Mouse (Mus musculus) G1E (cell line): ENCODE data around the gene Wwox. TPM values are rescaled to one million over a fixed set of nuclear protein-coding genes. Genes with fewer than 3 reads are reported as not detected.

Experiments used
- ATAC-seq: 2 replicates; pipeline ENCODE4 v1.8.0; 2016; ENCODE audit warnings: mild to moderate bottlenecking; ENCODE audit not compliant: insufficient number of reproducible peaks, poor library complexity, low FRiP score, severe bottlenecking; ENCODE audit errors: extremely low read depth
- DNase-seq: peaks from one replicate; pipeline ENCODE4 v3.0.0; 2012; ENCODE audit warnings: low spot score
- H3K27me3 ChIP-seq: 2 replicates; pipeline ENCODE4 v1.6.1; 2012; ENCODE audit warnings: mild to moderate bottlenecking, low read length, inconsistent platforms; ENCODE audit not compliant: insufficient read depth
- H3K36me3 ChIP-seq: replicated peaks from 2 replicates; pipeline ENCODE3; 2012; ENCODE audit warnings: mild to moderate bottlenecking, inconsistent platforms
- H3K4me1 ChIP-seq: 2 replicates; pipeline ENCODE4 v1.6.1; 2012; ENCODE audit warnings: low read depth, low read length, inconsistent platforms, mixed read lengths; ENCODE audit not compliant: insufficient read depth
- H3K4me3 ChIP-seq: 2 replicates; pipeline ENCODE4 v1.5.1; 2012; ENCODE audit warnings: low read depth, mild to moderate bottlenecking, inconsistent platforms, low read length, moderate library complexity, mixed read lengths
- H3K9me3 ChIP-seq: replicated peaks from 2 replicates; pipeline ENCODE4 v1.6.1; 2012; ENCODE audit warnings: inconsistent platforms
- CTCF ChIP-seq: IDR thresholded peaks from 2 replicates; pipeline ENCODE4 v1.5.1; 2012; ENCODE audit warnings: low read depth, low read length, inconsistent platforms, mixed read lengths
- GATA1 ChIP-seq: IDR thresholded peaks from 2 replicates; pipeline ENCODE4 v1.6.1; 2012; ENCODE audit warnings: borderline replicate concordance, low read length, inconsistent platforms, mixed read lengths
- GATA2 ChIP-seq: IDR thresholded peaks from 2 replicates; pipeline ENCODE4 v1.6.1; 2012; ENCODE audit warnings: low read depth, low read length, inconsistent platforms, borderline replicate concordance
- POLR2AphosphoS5 ChIP-seq: IDR thresholded peaks from 2 replicates; pipeline ENCODE4 v1.6.1; 2012; ENCODE audit warnings: low read depth, low read length, inconsistent platforms; ENCODE audit not compliant: insufficient replicate concordance
- TAL1 ChIP-seq: conservative IDR thresholded peaks from 2 replicates; pipeline ENCODE4 v1.6.1; 2012; ENCODE audit warnings: low read depth, low read length, inconsistent platforms, mixed read lengths
- polyA plus RNA-seq: library from polyadenylated mRNA; stranded (reverse); fragments of >175 nt; gene quantifications from 2 replicates; pipeline ENCODE4 v1.2.3, GENCODE M21; 2012
- total RNA-seq, 2 experiments: library from RNA; stranded (forward) in 1 of 2; stranded (reverse) in 1 of 2; fragments of 200-1000 nt in 1 of 2; fragments of >200 nt in 1 of 2; fragmentation: Nextera tagmentation in 1 of 2; gene quantifications; 2 replicates each; pipeline ENCODE4 v1.2.3; 2014 to 2017

The Wwox gene
- total and polyA plus RNA-seq, 3 experiments: 5.8 to 33.9 (median 7.2) TPM

GRCm38 (mm10) chr8:114657789-114658188 is 218.3 kb downstream of the Wwox start:
- DNase-seq (no peak), ATAC-seq (no peak)

GRCm38 (mm10) chr8:114658475-114658874 is 219.0 kb downstream of the Wwox start:
- no peaks in the 10 kb centered on the region for H3K4me1 ChIP-seq
- DNase-seq: no peak
- peaks cover 63% of the 10 kb centered on the region for H3K9me3 ChIP-seq
- no peak overlapping the region for H3K4me3 ChIP-seq
- ATAC-seq: no peak
- TF ChIP-seq TAL1 (no peak), GATA2 (no peak), CTCF (no peak), GATA1 (no peak), POLR2AphosphoS5 (no peak)
- H3K27me3 ChIP-seq: no peaks in the 10 kb centered on the region
- H3K36me3 ChIP-seq: no peaks in the 10 kb centered on the region

More at GRCm38 (mm10) chr8:114657789-114658188, 218.3 kb downstream of the Wwox start:
- H3K4me1 ChIP-seq: no peaks in the 10 kb centered on the region
- no peak overlapping the region for H3K4me3 ChIP-seq
- H3K27me3 ChIP-seq: no peaks in the 10 kb centered on the region
- no peaks in the 10 kb centered on the region for H3K36me3 ChIP-seq
- TF ChIP-seq POLR2AphosphoS5 (no peak), CTCF (no peak), GATA1 (no peak), GATA2 (no peak)
- H3K9me3 ChIP-seq: peaks cover 66% of the 10 kb centered on the region

GRCm38 (mm10) chr8:114663053-114663452 is 223.6 kb downstream of the Wwox start:
- TF ChIP-seq GATA2: no peak
- TF ChIP-seq CTCF: no peak
- no peak for TF ChIP-seq POLR2AphosphoS5
- TF ChIP-seq TAL1: no peak
- TF ChIP-seq GATA1: no peak
- Histone ChIP-seq H3K4me1 (no peaks in the 10 kb centered on the region), H3K36me3 (no peaks in the 10 kb centered on the region), H3K4me3 (no peak overlapping the region), H3K9me3 (peaks cover 56% of the 10 kb centered on the region), H3K27me3 (no peaks in the 10 kb centered on the region)
- ATAC-seq (no peak), DNase-seq (no peak)

- Histone ChIP-seq H3K9me3 (peaks cover 62% of the 10 kb centered on the region), H3K27me3 (no peaks in the 10 kb centered on the region), H3K4me1 (no peaks in the 10 kb centered on the region), H3K4me3 (no peak overlapping the region), H3K36me3 (no peaks in the 10 kb centered on the region)
- no peak for DNase-seq
- TF ChIP-seq GATA1: no peak
- no peak for TF ChIP-seq POLR2AphosphoS5
- no peak for TF ChIP-seq GATA2
- TF ChIP-seq CTCF: no peak
- TF ChIP-seq TAL1: no peak
- ATAC-seq: no peak
Observed at GRCm38 (mm10) chr8:114665521-114665920, 226.1 kb downstream of the Wwox start.

GRCm38 (mm10) chr8:114670801-114671200 is 231.3 kb downstream of the Wwox start:
- no peak for ATAC-seq
- peaks cover 70% of the 10 kb centered on the region for H3K9me3 ChIP-seq

GRCm38 (mm10) chr8:114671237-114671674 is 231.8 kb downstream of the Wwox start:
- DNase-seq: no peak
- no peak overlapping the region for H3K4me3 ChIP-seq
- H3K9me3 ChIP-seq: peaks cover 73% of the 10 kb centered on the region
- no peaks in the 10 kb centered on the region for H3K4me1 ChIP-seq
- no peaks in the 10 kb centered on the region for H3K36me3 ChIP-seq
- no peak for ATAC-seq
- TF ChIP-seq POLR2AphosphoS5 (no peak), TAL1 (no peak), GATA1 (no peak), GATA2 (no peak), CTCF (no peak)
- H3K27me3 ChIP-seq: no peaks in the 10 kb centered on the region

More at GRCm38 (mm10) chr8:114670801-114671200, 231.3 kb downstream of the Wwox start:
- TF ChIP-seq TAL1 (no peak), POLR2AphosphoS5 (no peak), CTCF (no peak), GATA1 (no peak), GATA2 (no peak)
- Histone ChIP-seq H3K4me3 (no peak overlapping the region), H3K4me1 (no peaks in the 10 kb centered on the region), H3K36me3 (no peaks in the 10 kb centered on the region), H3K27me3 (no peaks in the 10 kb centered on the region)
- DNase-seq: no peak

GRCm38 (mm10) chr8:114673416-114673815 is 234.0 kb downstream of the Wwox start:
- Histone ChIP-seq H3K4me3 (no peak overlapping the region), H3K9me3 (peaks cover 71% of the 10 kb centered on the region), H3K27me3 (no peaks in the 10 kb centered on the region), H3K36me3 (no peaks in the 10 kb centered on the region), H3K4me1 (no peaks in the 10 kb centered on the region)
- no peak for DNase-seq
- TF ChIP-seq TAL1 (no peak), GATA2 (no peak), CTCF (no peak), POLR2AphosphoS5 (no peak), GATA1 (no peak)
- ATAC-seq: no peak
